Mouse (Mus musculus) midbrain, embryonic 13.5 days (tissue): Measurements from ENCODE around the gene Pi4k2a. TPM values are rescaled to one million over a fixed set of nuclear protein-coding genes. Genes with fewer than 3 reads are reported as not detected.

Experiments
- ATAC-seq: fragments of 200-750 bp; cut with Nextera tagmentation; 2 replicates; pipeline ENCODE4 v1.8.0; 2017; ENCODE audit warnings: mild to moderate bottlenecking, moderate TSS enrichment, moderate library complexity
- H3K27ac ChIP-seq: fragments of 300-500 bp; sonication (generic); 2 replicates; pipeline ENCODE4 v1.5.1; 2015; ENCODE audit warnings: inconsistent platforms, mild to moderate bottlenecking, moderate library complexity
- H3K27me3 ChIP-seq: fragments of 300-500 bp; sonication (generic); 2 replicates; pipeline ENCODE4 v1.6.1; 2015; ENCODE audit warnings: mild to moderate bottlenecking, inconsistent platforms
- H3K36me3 ChIP-seq: fragments of 300-500 bp; sonication (generic); 2 replicates; pipeline ENCODE4 v1.6.1; 2015; ENCODE audit warnings: mild to moderate bottlenecking, inconsistent platforms
- H3K4me1 ChIP-seq: fragments of 300-500 bp; sonication (generic); replicated peaks from 2 replicates; pipeline ENCODE4 v1.6.1; 2015; ENCODE audit warnings: inconsistent platforms
- H3K4me2 ChIP-seq: fragments of 300-500 bp; sonication (generic); replicated peaks from 2 replicates; pipeline ENCODE4 v1.6.1; 2015; ENCODE audit warnings: moderate library complexity, mild to moderate bottlenecking, inconsistent platforms
- H3K4me3 ChIP-seq: fragments of 300-500 bp; sonication (generic); replicated peaks from 2 replicates; pipeline ENCODE4 v1.5.1; 2015; ENCODE audit warnings: mild to moderate bottlenecking, inconsistent platforms
- H3K9ac ChIP-seq: fragments of 300-500 bp; sonication (generic); replicated peaks from 2 replicates; pipeline ENCODE4 v1.6.1; 2015; ENCODE audit warnings: mild to moderate bottlenecking, inconsistent platforms
- H3K9me3 ChIP-seq: fragments of 300-500 bp; sonication (generic); 2 replicates; pipeline ENCODE4 v1.6.1; 2016; ENCODE audit warnings: mild to moderate bottlenecking, inconsistent platforms
- WGBS: fragments of 180-500 bp; shearing (Covaris S2); methylation state at CpG from one replicate; pipeline ENCODE4 v1.1.7; 2015; 5-methylcytosine and 5-hydroxymethylcytosine counted together
- polyA plus RNA-seq: library from polyadenylated mRNA; unstranded; fragments of >200 nt; fragmentation: Nextera tagmentation; extraction: Ambion mirVana; gene quantifications from 2 replicates; pipeline ENCODE4 v1.2.1, GENCODE M21; 2015

Pi4k2a gene
- polyA plus RNA-seq, 1 experiment from 2014 or later, result 29.9 TPM

DNA sequence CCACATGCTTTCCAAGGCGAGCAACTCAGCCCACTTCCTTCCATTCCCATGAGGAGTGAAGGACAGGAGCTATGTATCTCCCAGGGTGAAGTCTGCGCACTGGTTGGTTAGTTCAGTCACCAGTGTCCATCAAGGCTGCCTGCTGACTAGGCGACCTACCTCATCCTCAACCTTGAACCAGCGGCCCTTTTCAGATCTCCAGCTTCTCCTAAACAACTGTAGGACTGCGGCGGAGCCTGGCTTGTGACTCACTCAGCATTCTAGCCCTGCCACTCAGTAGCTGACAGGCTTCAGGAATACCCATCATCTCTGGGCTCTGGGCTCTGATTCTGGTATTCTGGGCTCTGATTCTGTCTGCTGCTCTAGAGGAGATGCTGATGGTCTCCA, 35.9 kb downstream of the Pi4k2a start:
- 91% methylated on average over 6 of the region's 6 CpGs for WGBS
- Histone ChIP-seq H3K9ac (no peak overlapping the region), H3K36me3 (peaks cover 35% of the 10 kb centered on the region), H3K27me3 (peaks cover 13% of the 10 kb centered on the region), H3K4me1 (peaks cover 19% of the 10 kb centered on the region), H3K27ac (no peak overlapping the region), H3K4me3 (no peak overlapping the region), H3K9me3 (no peaks in the 10 kb centered on the region), H3K4me2 (no peak overlapping the region)
- no peak for ATAC-seq

DNA sequence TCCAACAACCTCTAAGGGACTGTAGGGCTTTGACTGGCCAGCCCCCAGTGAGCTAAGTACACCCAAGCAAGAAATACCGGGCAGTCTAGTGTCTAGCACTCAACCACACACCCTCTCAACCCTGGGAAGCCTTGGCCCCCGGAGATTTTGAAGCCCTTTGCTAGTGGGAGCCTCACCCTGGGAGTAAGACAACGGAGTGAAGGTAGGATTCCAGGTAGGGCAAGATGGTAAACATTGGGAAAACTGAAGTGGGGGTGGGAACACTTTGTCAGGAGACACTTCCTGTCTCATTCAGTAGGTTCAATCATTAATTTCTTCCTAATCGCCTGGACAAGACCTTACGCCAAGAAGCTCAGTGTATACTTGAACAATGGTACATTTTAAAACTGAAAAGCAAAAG, 36.8 kb downstream of the Pi4k2a start:
- Histone ChIP-seq H3K9me3 (no peaks in the 10 kb centered on the region), H3K4me1 (peaks cover 19% of the 10 kb centered on the region), H3K4me3 (no peak overlapping the region), H3K9ac (no peak overlapping the region), H3K27ac (no peak overlapping the region), H3K27me3 (peaks cover 13% of the 10 kb centered on the region), H3K36me3 (peaks cover 27% of the 10 kb centered on the region), H3K4me2 (no peak overlapping the region)
- ATAC-seq, result no peak
- WGBS, result 93% methylated on average over 5 of the region's 5 CpGs

DNA sequence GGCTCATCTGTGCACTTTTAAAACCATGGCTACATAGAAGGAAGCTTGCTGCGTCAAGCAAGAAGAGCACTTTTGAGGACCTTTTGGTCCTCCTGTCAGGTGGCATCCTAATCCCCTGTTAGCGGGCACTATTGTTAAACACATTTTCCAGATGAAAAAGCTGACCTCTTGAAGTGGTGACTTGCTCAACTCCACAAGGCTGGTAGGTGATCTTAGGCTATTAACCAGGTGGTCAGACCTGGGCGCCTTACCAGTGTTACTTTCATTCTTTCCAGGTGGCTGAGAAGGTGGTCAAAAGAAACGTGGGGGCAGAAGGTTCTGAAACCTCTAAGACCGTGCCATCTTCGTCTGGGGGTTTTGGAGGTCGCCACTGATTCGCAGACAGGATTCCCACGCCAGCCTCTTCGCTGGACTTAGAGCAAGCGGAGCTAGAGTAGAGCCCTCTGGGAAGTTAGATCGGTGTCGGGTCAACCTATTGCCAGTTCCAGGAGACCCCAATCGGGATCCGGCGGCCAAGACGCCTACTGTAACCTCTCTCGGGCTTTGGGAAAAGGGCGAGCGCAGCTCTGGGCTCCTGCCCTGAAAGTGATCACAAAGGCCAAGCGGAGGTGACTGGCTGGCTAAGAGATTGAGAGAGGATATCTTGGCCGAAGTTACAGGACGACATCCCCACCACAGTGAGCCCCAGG, 37.9 kb downstream of the Pi4k2a start:
- Histone ChIP-seq H3K27me3 (peaks cover 13% of the 10 kb centered on the region), H3K4me3 (peak overlapping the region; percentile 60), H3K27ac (no peak overlapping the region), H3K4me2 (peak overlapping the region; percentile 93), H3K36me3 (peaks cover 17% of the 10 kb centered on the region), H3K9ac (peak overlapping the region; percentile 73), H3K4me1 (peaks cover 19% of the 10 kb centered on the region), H3K9me3 (no peaks in the 10 kb centered on the region)
- 5% methylated on average over 23 of the region's 23 CpGs for WGBS
- peak; percentile 1; the same call in 1 of the 2 replicates for ATAC-seq

DNA sequence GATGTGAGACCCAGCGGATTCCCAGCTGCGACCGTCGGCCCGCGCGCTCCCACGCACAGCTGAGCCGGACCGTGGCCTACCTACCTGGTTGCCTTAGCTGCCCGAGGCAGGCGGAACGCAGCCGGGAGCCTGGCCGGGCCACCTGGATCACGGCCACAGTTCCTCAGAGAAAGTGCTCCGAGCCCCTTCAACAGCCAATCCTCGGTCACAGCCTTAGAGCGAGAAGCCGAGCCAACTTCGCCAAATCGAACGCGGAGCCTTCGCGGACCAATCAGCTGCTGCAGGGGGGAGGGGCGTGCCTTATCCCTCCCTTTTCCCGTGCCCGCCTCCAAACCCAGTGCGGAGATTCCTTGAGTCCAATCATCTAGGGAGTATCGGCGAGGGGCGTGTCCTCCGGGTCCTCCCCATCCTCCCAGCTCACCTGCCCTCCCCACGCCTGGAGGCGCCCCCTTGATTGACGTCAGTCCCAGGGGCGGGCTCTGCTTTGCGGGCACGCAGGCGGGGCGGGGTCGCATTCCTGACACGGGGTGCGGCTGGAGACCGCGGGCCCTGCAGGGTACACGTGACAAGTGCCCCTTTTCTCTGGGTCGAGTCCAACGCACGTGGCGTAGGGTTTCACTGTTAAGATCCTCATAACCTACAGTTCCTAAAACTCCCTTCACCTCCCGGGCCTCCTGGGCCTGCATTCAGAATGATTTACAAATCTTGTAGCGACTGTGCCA, 38.7 kb downstream of the Pi4k2a start, which contains the start of gene Avpi1:
TSS of gene Avpi1 (minus strand) at position 273 of the 722 bp plus-strand sequence.
- Histone ChIP-seq H3K4me2 (peak within 1 kb of the TSS; percentile 93), H3K27ac (peak within 1 kb of the TSS; percentile 19; the same call in 1 of the 2 replicates), H3K9me3 (no peaks in the 10 kb centered on the region), H3K4me3 (peak within 1 kb of the TSS; percentile 60), H3K4me1 (peaks cover 19% of the 10 kb centered on the region), H3K36me3 (peaks cover 11% of the 10 kb centered on the region), H3K9ac (peak within 1 kb of the TSS; percentile 73), H3K27me3 (peaks cover 13% of the 10 kb centered on the region)
- WGBS, result under 1% methylated on average over 52 of the region's 54 CpGs
- peak; percentile 96 for ATAC-seq

DNA sequence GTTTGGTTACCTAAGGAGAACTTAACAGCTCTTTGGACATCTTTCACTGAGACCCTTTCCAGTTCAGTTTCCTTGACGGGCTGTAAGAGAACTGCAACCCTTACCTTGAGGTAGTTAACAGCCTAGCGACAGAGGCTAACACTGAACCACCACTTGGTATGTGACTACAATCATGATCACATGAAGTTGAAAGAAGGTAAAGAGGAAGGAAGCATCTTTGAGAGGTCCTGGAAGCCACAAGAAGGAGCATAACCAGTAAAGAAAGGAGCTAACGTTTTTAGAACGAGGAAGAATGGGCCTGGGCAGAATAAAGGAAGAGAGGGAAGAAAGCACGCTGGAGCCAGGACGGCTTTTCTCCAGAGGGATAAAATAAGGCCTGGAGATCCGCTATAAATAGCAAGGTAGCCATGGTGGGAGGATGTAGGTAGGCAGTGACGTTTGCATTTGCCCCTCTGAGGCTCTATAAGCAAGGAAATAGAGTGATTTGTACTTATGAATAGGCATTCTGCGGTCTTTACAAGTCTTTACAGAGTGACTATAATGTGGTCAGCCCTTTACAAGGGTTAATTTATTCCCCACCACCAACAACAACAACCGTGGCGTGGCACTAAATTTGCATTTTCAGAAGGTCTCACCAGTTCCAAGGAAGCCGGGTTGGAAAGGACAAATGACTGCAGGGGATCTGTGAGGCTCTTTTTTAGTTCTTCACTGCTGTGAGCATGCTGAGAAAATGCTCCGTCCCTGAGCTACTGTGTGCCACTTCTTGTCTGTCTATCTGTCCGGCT, 39.4 kb downstream of the Pi4k2a start:
- H3K9ac ChIP-seq, result peak overlapping the region; percentile 73
- H3K4me2 ChIP-seq, result peak overlapping the region; percentile 93
- WGBS, result 19% methylated on average over 14 of the region's 14 CpGs
- peak overlapping the region; percentile 19; the same call in 1 of the 2 replicates for H3K27ac ChIP-seq
- H3K4me1 ChIP-seq, result peaks cover 19% of the 10 kb centered on the region
- peak overlapping the region; percentile 60 for H3K4me3 ChIP-seq
- peaks cover 5% of the 10 kb centered on the region for H3K36me3 ChIP-seq
- no peak for ATAC-seq
- H3K27me3 ChIP-seq, result peaks cover 13% of the 10 kb centered on the region
- H3K9me3 ChIP-seq, result no peaks in the 10 kb centered on the region

DNA sequence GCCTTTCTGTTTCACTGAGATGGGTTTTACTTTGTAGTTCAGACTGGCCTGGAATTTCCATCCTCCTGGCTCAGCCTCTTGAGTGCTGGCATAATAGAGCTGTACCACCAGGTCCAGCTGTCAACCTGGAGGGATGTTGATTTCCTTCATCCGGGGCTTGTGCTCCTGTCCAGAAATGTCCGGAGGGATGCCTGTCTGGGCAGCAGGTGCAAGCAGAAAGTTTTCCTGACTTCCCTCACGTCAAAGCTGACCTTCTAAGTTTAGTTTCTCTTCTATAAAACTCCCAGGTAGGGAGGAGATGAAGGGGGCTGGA, 40.0 kb downstream of the Pi4k2a start:
- peaks cover 13% of the 10 kb centered on the region for H3K27me3 ChIP-seq
- no peak overlapping the region for H3K4me3 ChIP-seq
- no peak overlapping the region for H3K9ac ChIP-seq
- H3K27ac ChIP-seq, result no peak overlapping the region
- WGBS, result 70% methylated on average over 3 of the region's 3 CpGs
- ATAC-seq, result no peak
- no peak overlapping the region for H3K4me2 ChIP-seq
- no peaks in the 10 kb centered on the region for H3K36me3 ChIP-seq
- peaks cover 19% of the 10 kb centered on the region for H3K4me1 ChIP-seq
- no peaks in the 10 kb centered on the region for H3K9me3 ChIP-seq

DNA sequence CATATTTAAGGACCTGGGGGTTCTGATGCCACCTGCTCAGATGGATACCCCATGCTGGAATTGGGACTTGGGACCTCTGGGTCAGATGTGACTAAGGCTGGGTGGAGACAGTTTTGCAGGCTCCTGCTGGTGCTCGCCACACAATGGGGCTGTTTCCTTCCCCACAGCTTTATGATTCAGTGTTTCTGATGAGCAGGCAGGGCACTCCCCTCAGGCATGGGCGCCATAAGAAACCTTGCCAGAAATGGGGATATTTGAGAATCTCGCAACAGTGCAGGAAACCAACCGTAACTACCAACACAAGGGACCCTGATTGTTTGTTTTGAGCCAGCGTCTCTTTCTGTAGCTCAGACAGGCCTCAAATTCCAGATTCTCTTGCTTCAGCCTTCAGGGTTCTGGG, 40.8 kb downstream of the Pi4k2a start:
- Histone ChIP-seq H3K9ac (no peak overlapping the region), H3K9me3 (no peaks in the 10 kb centered on the region), H3K27ac (no peak overlapping the region), H3K4me3 (no peak overlapping the region), H3K36me3 (no peaks in the 10 kb centered on the region), H3K4me2 (no peak overlapping the region), H3K27me3 (peaks cover 13% of the 10 kb centered on the region), H3K4me1 (peaks cover 19% of the 10 kb centered on the region)
- no peak for ATAC-seq
- 75% methylated on average over 5 of the region's 5 CpGs for WGBS

DNA sequence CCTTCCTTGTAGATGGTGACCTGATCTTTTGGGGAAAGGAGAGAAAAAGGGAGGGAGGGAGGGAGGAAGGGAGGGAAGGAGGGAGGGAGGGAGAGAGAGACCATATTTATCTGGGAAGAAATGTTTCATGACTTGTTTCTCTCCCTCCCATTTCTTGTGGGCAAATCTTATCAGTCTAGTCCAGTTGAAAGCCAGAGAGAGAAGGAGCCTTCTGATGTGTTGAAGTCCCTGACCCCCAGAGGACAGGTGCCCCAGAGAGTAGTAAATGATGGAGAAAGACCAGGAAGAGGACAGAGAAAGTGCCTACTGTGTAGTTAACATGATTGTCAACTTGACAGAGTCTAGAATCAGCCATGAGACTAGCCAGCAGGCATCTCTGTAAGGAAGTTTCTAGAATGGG, 44.8 kb downstream of the Pi4k2a start:
- H3K4me3 ChIP-seq, result no peak overlapping the region
- H3K4me2 ChIP-seq, result no peak overlapping the region
- ATAC-seq, result no peak
- H3K9me3 ChIP-seq, result no peaks in the 10 kb centered on the region
- no peaks in the 10 kb centered on the region for H3K27me3 ChIP-seq
- H3K27ac ChIP-seq, result no peak overlapping the region
- no peak overlapping the region for H3K9ac ChIP-seq
- no peaks in the 10 kb centered on the region for H3K4me1 ChIP-seq
- no peaks in the 10 kb centered on the region for H3K36me3 ChIP-seq

DNA sequence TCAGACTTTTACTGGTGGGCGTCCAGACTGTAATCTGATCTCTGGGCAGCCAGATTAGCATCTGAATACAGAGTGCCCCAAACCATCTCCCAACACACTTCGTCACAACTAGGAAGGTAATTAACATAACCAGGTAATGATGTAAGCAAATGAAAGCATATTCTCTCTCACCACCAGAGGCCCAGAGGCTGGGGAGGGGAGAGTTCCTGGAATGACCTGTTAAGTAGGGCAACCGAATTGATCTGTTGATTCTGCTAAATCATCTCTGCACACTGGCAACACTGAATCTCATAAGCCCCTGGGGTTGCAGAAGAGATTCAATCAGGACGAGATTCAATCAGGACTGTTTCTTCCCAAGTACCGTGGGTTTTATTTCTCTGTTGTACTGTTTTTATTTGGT, 45.9 kb downstream of the Pi4k2a start:
- ATAC-seq, result no peak
- Histone ChIP-seq H3K4me2 (no peak overlapping the region), H3K9ac (no peak overlapping the region), H3K9me3 (no peaks in the 10 kb centered on the region), H3K4me3 (no peak overlapping the region), H3K36me3 (no peaks in the 10 kb centered on the region), H3K4me1 (no peaks in the 10 kb centered on the region), H3K27ac (no peak overlapping the region), H3K27me3 (no peaks in the 10 kb centered on the region)
- 25% methylated on average over 5 of the region's 5 CpGs for WGBS

DNA sequence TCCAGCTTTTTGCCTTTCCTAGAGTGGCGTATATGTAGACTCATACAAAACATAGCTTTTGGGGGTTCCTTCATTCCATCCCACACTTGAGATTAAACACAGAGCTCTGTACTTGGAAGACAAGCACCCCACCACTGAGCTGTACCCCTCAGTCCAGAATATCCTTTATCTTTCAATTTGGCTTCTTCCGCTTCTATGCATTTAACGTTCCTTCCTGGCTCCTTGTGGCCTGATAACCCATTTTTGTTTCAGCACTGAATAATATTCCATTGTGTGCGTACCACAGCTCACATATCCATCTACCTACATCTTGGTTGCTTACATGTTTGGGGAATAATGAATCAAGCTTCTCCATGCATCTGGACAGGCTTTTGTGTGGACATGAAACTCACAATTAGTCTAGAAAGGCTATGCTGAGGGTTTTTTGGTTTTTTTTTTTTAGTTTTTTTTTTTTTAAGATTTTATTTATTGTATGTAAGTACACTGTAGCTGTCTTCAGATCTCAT, 47.0 kb downstream of the Pi4k2a start:
- Histone ChIP-seq H3K4me2 (no peak overlapping the region), H3K9ac (no peak overlapping the region), H3K4me3 (no peak overlapping the region), H3K27me3 (no peaks in the 10 kb centered on the region), H3K9me3 (no peaks in the 10 kb centered on the region), H3K4me1 (no peaks in the 10 kb centered on the region), H3K27ac (no peak overlapping the region), H3K36me3 (no peaks in the 10 kb centered on the region)
- ATAC-seq, result no peak
- 90% methylated on average over 4 of the region's 4 CpGs for WGBS

DNA sequence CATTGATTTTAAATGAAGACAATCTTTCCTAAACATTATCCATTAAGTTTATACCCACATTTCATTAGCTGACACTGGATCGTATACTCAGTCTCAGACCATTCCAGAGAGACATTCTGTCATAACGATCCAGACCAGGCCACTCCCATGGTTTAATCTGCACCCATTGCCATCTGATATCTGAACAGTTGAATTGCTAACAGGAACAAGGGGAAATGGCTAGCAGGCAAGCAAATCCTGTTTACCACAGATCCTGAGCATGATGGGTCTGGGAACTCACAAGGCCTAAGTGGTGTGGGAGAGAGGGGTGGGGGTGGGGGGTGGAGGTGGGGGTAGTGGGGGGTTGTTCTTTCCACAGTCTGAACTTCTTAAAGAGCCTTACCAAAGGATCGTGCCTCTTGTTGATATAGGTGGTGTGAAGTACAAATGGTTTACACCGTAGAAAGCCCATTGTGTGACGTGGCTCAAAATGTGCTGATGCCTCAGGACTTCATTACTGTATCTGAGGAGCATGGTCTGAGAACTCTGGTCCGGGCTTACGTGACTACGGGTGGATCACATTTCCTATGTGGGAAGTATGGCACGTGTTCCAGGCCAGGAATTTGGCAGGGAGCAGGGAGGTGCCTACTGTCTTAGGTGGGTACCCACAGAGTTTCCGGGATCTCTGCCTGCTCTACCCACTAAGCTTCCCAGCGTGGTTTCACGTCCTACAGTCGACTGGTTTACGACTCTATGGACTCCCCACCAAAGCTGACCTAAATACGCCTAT, 48.4 kb downstream of the Pi4k2a start:
- ATAC-seq, result no peak
- H3K36me3 ChIP-seq, result no peaks in the 10 kb centered on the region
- H3K9me3 ChIP-seq, result no peaks in the 10 kb centered on the region
- WGBS, result 93% methylated on average over 15 of the region's 15 CpGs
- H3K27ac ChIP-seq, result no peak overlapping the region
- no peak overlapping the region for H3K4me3 ChIP-seq
- no peaks in the 10 kb centered on the region for H3K4me1 ChIP-seq
- no peak overlapping the region for H3K4me2 ChIP-seq
- H3K27me3 ChIP-seq, result no peaks in the 10 kb centered on the region
- H3K9ac ChIP-seq, result no peak overlapping the region
